Mouse (Mus musculus): ENCODE data around the gene Ccdc13. TPM values are rescaled to one million over a fixed set of nuclear protein-coding genes. Genes with fewer than 3 reads are reported as not detected.

The Ccdc13 gene
- polyA plus RNA-seq, 1 experiment from 2014 or later, result 3.6 TPM

DNA sequence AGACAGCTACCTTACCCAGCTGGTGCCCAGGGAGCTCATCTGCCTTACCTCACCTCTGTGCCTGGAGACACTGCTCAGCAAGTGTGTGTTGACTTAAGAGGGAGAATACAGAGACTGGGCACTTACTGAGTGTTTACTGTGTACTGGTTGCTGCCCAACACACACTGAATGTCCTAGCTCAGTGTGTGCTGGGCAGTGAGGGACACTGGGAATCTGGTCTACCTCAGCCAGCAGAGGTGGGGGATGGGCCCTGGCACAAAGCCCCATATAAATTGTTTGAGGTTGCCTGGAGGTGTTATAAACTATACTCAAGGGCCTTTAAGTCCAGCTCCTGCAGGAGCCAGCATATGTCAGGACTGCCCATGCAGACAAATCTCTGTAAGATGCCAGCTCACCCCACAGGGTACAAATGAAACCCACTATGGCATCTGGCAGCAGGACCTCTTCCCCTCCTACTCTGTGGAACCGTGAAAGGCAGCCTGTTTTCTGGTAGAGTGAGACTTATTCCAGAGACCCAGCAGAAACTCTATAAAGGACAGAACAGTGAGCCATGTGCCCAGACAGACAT lies 44.2 kb downstream of the Ccdc13 start:
- peak; percentile 67 for ATAC-seq
- H3K4me3 ChIP-seq (ENCODE audit: low read length), result no peak overlapping the region
- H3K9me3 ChIP-seq (ENCODE audit: control insufficient read depth, low read length), result no peaks in the 10 kb centered on the region
- 29% methylated on average over 1 of the region's 1 CpGs for WGBS
- no peaks in the 10 kb centered on the region for H3K36me3 ChIP-seq (ENCODE audit: control insufficient read depth, insufficient read depth, low read length)
- no peak overlapping the region for H3K9ac ChIP-seq (ENCODE audit: low read depth, low read length)
- H3K27me3 ChIP-seq (replicated peaks; ENCODE audit: control insufficient read depth, insufficient read depth, low read length), result 0 out of 2 replicates have a peak, but pooled peaks cover 2% of the 10 kb centered on the region
- no peak overlapping the region for H3K27ac ChIP-seq (ENCODE audit: low read depth, low read length)
- H3K4me2 ChIP-seq (ENCODE audit: low read length), result no peak overlapping the region
- peaks cover 2% of the 10 kb centered on the region; the same call in 1 of the 2 replicates for H3K4me1 ChIP-seq (ENCODE audit: control insufficient read depth, insufficient read depth, low read depth, low read length)

DNA sequence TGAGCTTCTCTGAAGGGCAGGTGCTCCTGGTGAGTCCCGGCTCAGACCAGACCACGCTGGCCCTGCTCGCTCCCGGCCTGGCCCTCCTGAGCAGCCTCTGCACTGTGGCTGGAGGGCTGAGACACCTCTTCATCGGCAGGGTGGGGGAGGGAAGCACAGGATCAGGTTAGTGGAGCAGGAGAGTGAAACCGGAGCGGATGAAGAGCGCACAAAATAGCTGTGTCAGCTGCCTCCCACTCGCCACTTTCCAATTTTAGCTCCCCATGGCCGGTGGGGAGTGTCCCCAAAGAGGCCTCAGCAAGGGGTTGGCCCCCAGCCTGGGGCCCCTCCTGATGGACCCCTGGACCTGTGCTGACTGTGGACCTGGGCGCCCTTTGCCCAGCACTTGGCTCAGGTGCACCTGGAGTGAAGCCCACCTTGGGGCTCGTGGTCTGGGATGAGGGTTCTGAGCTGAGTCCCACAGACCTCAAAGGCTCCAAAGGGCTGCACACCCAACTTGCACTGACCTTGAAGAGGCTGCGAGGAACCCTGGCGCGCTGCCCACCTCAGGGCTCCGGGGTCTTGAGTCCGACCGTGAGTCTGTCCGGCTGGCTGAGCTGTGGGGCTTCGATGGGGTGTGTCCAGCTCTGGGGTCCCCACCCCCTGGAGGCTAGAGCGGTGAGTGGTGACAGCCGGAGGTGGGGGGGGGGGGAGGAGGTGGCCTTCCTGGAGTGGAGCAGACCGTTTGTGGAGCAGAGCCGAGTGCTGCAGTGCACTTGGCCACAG lies 47.3 kb downstream of the Ccdc13 start, which contains the start of gene Hhatl:
Gene Hhatl (minus strand): TSS at position 751 of the 765 bp plus-strand sequence.
- H3K36me3 ChIP-seq (ENCODE audit: control insufficient read depth, insufficient read depth, low read length), result no peaks in the 10 kb centered on the region
- no peak within 1 kb of the TSS for H3K9ac ChIP-seq (ENCODE audit: low read depth, low read length)
- H3K27me3 ChIP-seq (replicated peaks; ENCODE audit: control insufficient read depth, insufficient read depth, low read length), result peaks cover 2% of the 10 kb centered on the region; the same call in 1 of the 2 replicates
- ATAC-seq, result 0 out of 2 replicates have a peak, but pooled peaks have one; percentile 32
- H3K27ac ChIP-seq (ENCODE audit: low read depth, low read length), result no peak within 1 kb of the TSS
- WGBS, result 50% methylated on average over 24 of the region's 24 CpGs
- H3K9me3 ChIP-seq (ENCODE audit: control insufficient read depth, low read length), result no peaks in the 10 kb centered on the region
- H3K4me1 ChIP-seq (ENCODE audit: control insufficient read depth, insufficient read depth, low read depth, low read length), result peaks cover 2% of the 10 kb centered on the region; the same call in 1 of the 2 replicates
- H3K4me3 ChIP-seq (ENCODE audit: low read length), result no peak within 1 kb of the TSS
- no peak within 1 kb of the TSS for H3K4me2 ChIP-seq (ENCODE audit: low read length)

DNA sequence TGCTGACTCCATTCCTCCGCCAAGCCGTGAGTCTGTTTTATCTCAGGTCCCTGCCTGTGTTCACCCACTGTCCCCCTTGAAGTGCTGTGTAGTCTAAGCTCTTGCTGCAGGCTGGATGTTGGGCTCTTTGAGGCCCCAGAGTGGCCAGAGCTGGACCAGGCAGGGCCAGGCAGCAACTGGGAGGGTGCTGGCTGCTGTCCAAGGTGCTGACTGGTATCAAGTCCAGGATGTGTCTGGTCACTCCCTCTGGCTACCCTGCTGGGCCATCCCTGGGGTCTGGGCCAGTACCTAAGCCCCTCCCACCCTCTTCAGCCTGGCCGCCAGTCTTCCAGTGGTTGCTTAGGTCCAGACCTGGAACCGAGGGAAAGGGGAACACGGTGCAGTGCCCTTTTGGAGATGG lies 48.1 kb downstream of the Ccdc13 start:
- Histone ChIP-seq H3K27ac (ENCODE audit: low read depth, low read length) (no peak overlapping the region), H3K9me3 (ENCODE audit: control insufficient read depth, low read length) (no peaks in the 10 kb centered on the region), H3K4me1 (ENCODE audit: control insufficient read depth, insufficient read depth, low read depth, low read length) (peaks cover 2% of the 10 kb centered on the region; the same call in 1 of the 2 replicates), H3K4me2 (ENCODE audit: low read length) (no peak overlapping the region), H3K9ac (ENCODE audit: low read depth, low read length) (no peak overlapping the region), H3K27me3 (replicated peaks; ENCODE audit: control insufficient read depth, insufficient read depth, low read length) (peaks cover 2% of the 10 kb centered on the region; the same call in 1 of the 2 replicates), H3K4me3 (ENCODE audit: low read length) (no peak overlapping the region), H3K36me3 (ENCODE audit: control insufficient read depth, insufficient read depth, low read length) (no peaks in the 10 kb centered on the region)
- WGBS, result 21% methylated on average over 5 of the region's 5 CpGs
- no peak for ATAC-seq

- Histone ChIP-seq H3K4me2 (ENCODE audit: low read length) (no peak overlapping the region), H3K4me1 (ENCODE audit: control insufficient read depth, insufficient read depth, low read depth, low read length) (no peaks in the 10 kb centered on the region; the same call in 1 of the 2 replicates), H3K36me3 (ENCODE audit: control insufficient read depth, insufficient read depth, low read length) (no peaks in the 10 kb centered on the region), H3K9ac (ENCODE audit: low read depth, low read length) (no peak overlapping the region), H3K27me3 (replicated peaks; ENCODE audit: control insufficient read depth, insufficient read depth, low read length) (no peaks in the 10 kb centered on the region; the same call in 1 of the 2 replicates), H3K27ac (ENCODE audit: low read depth, low read length) (no peak overlapping the region), H3K4me3 (ENCODE audit: low read length) (no peak overlapping the region), H3K9me3 (ENCODE audit: control insufficient read depth, low read length) (no peaks in the 10 kb centered on the region)
- WGBS, result 81% methylated on average over 2 of the region's 2 CpGs
- ATAC-seq, result no peak
Observed at GRCm38 (mm10) chr9:121786359-121786758, 52.9 kb downstream of the Ccdc13 start.

DNA sequence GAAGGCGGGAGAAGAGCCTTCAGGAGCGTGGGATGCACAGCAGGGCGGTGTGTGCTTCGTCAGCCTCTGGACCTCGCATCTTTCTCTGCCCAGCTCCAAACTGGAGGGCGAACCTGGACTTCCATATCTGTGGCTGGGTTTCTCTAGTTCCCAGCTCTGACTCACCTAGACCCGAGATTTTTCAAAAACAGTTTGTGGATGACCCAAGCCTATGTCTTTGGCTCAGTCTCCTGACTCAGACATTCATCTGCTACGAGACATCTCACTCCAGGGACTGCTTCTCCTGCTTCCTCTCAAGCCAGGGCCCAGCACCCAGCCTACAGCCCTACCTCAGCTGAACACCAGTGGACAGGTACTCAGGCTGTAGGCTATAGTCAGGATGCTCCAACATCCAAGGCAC lies 54.0 kb downstream of the Ccdc13 start:
- 87% methylated on average over 8 of the region's 8 CpGs for WGBS
- H3K9me3 ChIP-seq (ENCODE audit: control insufficient read depth, low read length), result no peaks in the 10 kb centered on the region
- ATAC-seq, result no peak

GRCm38 (mm10) chr9:121784801-121785200 lies 54.5 kb downstream of the Ccdc13 start:
- Histone ChIP-seq H3K9me3 (ENCODE audit: control insufficient read depth, low read length) (no peaks in the 10 kb centered on the region), H3K9ac (ENCODE audit: low read depth, low read length) (no peak overlapping the region), H3K36me3 (ENCODE audit: control insufficient read depth, insufficient read depth, low read length) (no peaks in the 10 kb centered on the region), H3K27ac (ENCODE audit: low read depth, low read length) (no peak overlapping the region), H3K4me1 (ENCODE audit: control insufficient read depth, insufficient read depth, low read depth, low read length) (no peaks in the 10 kb centered on the region), H3K4me3 (ENCODE audit: low read length) (no peak overlapping the region), H3K27me3 (replicated peaks; ENCODE audit: control insufficient read depth, insufficient read depth, low read length) (no peaks in the 10 kb centered on the region; the same call in 1 of the 2 replicates), H3K4me2 (ENCODE audit: low read length) (no peak overlapping the region)
- 90% methylated on average over 12 of the region's 12 CpGs for WGBS
- ATAC-seq, result no peak

More for the DNA sequence above, 54.0 kb downstream of the Ccdc13 start:
- H3K27me3 ChIP-seq (replicated peaks; ENCODE audit: control insufficient read depth, insufficient read depth, low read length), result no peaks in the 10 kb centered on the region; the same call in 1 of the 2 replicates
- H3K36me3 ChIP-seq (ENCODE audit: control insufficient read depth, insufficient read depth, low read length), result no peaks in the 10 kb centered on the region
- no peak overlapping the region for H3K4me2 ChIP-seq (ENCODE audit: low read length)
- H3K4me1 ChIP-seq (ENCODE audit: control insufficient read depth, insufficient read depth, low read depth, low read length), result no peaks in the 10 kb centered on the region
- H3K4me3 ChIP-seq (ENCODE audit: low read length), result no peak overlapping the region
- no peak overlapping the region for H3K27ac ChIP-seq (ENCODE audit: low read depth, low read length)
- no peak overlapping the region for H3K9ac ChIP-seq (ENCODE audit: low read depth, low read length)

DNA sequence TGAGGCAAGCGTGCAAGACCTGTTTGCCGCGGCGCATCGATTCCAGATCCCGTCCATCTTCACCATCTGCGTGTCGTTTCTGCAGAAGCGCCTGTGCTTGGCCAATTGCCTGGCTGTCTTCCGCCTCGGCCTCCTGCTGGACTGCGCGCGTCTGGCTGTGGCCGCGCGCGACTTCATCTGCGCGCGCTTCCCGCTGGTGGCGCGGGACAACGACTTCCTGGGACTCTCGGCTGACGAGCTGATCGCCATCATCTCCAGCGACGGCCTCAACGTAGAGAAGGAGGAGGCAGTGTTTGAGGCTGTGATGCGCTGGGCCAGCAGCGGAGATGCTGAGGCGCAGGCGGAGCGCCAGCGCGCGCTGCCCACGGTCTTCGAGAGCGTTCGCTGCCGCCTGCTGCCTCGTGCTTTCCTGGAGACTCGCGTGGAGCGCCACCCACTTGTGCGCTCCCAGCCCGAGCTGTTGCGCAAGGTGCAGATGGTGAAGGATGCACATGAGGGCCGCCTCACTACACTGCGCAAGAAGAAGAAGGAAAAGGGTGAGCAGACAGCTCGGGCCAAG lies 61.1 kb downstream of the Ccdc13 start:
- peak overlapping the region; percentile 48 for H3K9ac ChIP-seq (ENCODE audit: low read depth, low read length)
- 11% methylated on average over 54 of the region's 54 CpGs for WGBS
- peaks cover 5% of the 10 kb centered on the region for H3K4me1 ChIP-seq (ENCODE audit: control insufficient read depth, insufficient read depth, low read depth, low read length)
- peak overlapping the region; percentile 45 for H3K4me3 ChIP-seq (ENCODE audit: low read length)
- no peaks in the 10 kb centered on the region for H3K36me3 ChIP-seq (ENCODE audit: control insufficient read depth, insufficient read depth, low read length)
- peak overlapping the region; percentile 80 for H3K4me2 ChIP-seq (ENCODE audit: low read length)
- H3K27me3 ChIP-seq (replicated peaks; ENCODE audit: control insufficient read depth, insufficient read depth, low read length), result peaks cover 9% of the 10 kb centered on the region
- H3K27ac ChIP-seq (ENCODE audit: low read depth, low read length), result no peak overlapping the region
- ATAC-seq, result peak; percentile 74
- H3K9me3 ChIP-seq (ENCODE audit: control insufficient read depth, low read length), result no peaks in the 10 kb centered on the region

GRCm38 (mm10) chr9:121777484-121778065 lies 61.7 kb downstream of the Ccdc13 start, which contains the start of gene Klhl40:
TSS of gene Klhl40 (plus strand) at chr9:121777607.
- Histone ChIP-seq H3K27ac (ENCODE audit: low read depth, low read length) (no peak within 1 kb of the TSS), H3K27me3 (replicated peaks; ENCODE audit: control insufficient read depth, insufficient read depth, low read length) (peaks cover 9% of the 10 kb centered on the region), H3K4me3 (ENCODE audit: low read length) (peak within 1 kb of the TSS; percentile 45), H3K4me2 (ENCODE audit: low read length) (peak within 1 kb of the TSS; percentile 80), H3K4me1 (ENCODE audit: control insufficient read depth, insufficient read depth, low read depth, low read length) (peaks cover 5% of the 10 kb centered on the region), H3K9me3 (ENCODE audit: control insufficient read depth, low read length) (no peaks in the 10 kb centered on the region), H3K36me3 (ENCODE audit: control insufficient read depth, insufficient read depth, low read length) (no peaks in the 10 kb centered on the region), H3K9ac (ENCODE audit: low read depth, low read length) (peak within 1 kb of the TSS; percentile 48)
- ATAC-seq, result peak; percentile 71
- WGBS, result 19% methylated on average over 30 of the region's 30 CpGs

All from hindbrain, embryonic 16.5 days (tissue).